Mouse (Mus musculus): ENCODE data around the gene Ctsl.

Ctsl gene

DNA sequence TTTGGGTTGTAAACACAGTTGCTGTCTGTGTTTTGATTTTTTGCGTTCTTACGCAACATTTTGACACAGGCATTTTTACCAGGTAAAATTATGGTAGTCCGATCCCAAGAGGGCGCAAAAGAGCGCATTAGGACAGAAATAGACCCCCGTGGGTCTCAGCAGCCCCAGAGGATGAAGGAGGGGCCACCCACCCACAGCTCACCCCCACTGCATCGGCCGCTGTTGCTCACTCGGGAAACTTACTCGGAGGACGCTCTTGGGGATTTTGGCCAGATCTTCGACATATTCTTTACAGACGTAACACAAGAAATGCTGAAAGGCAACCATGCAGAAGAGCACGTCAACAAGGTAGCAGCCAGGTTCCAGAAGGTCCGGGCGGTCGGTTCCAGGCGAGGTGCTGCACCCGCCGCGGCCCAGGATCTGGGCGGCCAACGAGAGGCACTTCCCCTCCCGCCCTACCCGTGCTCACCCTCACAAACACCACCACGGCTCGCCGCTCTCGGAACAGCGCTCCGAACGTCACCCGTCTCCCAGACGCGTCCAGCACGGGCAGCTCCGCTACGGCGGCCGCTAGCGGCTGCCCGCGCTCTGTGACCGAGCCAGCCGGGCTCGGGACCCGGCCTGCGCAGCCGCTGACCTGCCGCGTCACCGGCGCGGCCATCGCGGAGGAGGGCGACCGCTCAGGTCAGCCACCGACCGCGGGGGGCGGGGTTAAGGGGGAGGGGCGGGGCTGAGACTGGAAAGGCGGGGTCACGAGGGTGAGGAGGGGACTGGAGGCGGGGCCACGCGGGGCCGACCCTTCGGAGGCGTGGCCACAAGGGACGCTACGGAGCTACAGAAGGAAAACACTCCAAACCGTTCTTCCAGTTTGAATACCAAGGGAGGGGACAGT, 58.4 kb downstream of the Ctsl start, which contains the start of gene Aaed1:
Gene Aaed1 (minus strand): TSS at position 687 of the 892 bp plus-strand sequence.
- peak; percentile 88 for DNase-seq (ENCODE audit: low spot score)

GRCm38 (mm10) chr13:64311266-64311665, 59.4 kb downstream of the Ctsl start:
- DNase-seq (ENCODE audit: low spot score) = no peak

GRCm38 (mm10) chr13:64310585-64310984, 60.1 kb downstream of the Ctsl start:
- DNase-seq (ENCODE audit: low spot score) = no peak

DNA sequence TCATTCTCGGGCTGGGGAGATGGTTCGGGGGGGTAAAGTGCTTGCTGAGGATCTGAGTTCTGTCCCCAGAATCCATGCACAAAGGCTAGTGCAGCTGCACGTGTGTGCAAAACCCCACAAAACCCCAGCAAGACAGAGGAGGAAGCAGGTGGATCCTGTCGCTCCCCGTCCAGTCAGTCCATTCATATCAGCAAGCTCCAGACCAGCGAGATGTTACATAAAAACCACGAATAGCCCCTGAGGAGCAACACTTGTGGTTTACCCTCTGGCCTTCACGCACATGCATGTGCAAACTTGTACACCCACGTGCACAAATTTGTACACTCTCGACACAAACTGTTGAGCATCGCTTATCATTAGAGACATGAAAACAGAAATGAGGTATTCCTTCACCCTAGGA, 60.8 kb downstream of the Ctsl start:
- no peak for DNase-seq (ENCODE audit: low spot score)
